Mouse (Mus musculus) forelimb bud, embryonic 11.5 days (tissue): ENCODE results near the gene Apba3.

Experiments
- DNase-seq: peaks from one replicate; pipeline ENCODE4 v3.0.0-alpha.2; 2012; ENCODE audit warnings: low read depth, low spot score

Apba3 gene

GRCm38 (mm10) chr10:81252424-81253419 lies 14.0 kb upstream of the Apba3 start, which contains the start of gene Matk:
Gene Matk, plus strand, starts transcription at chr10:81252935.
- peak; percentile 64 for DNase-seq

GRCm38 (mm10) chr10:81254886-81255285 lies 11.9 kb upstream of the Apba3 start:
- DNase-seq, result no peak

- no peak for DNase-seq
Observed at GRCm38 (mm10) chr10:81257158-81258039, 9.4 kb upstream of the Apba3 start.

- no peak for DNase-seq
Observed at GRCm38 (mm10) chr10:81259225-81259884, 7.4 kb upstream of the Apba3 start.

GRCm38 (mm10) chr10:81261025-81261424 lies 5.7 kb upstream of the Apba3 start:
- DNase-seq, result no peak

- DNase-seq, result no peak
Observed at GRCm38 (mm10) chr10:81265540-81265939, 1.2 kb upstream of the Apba3 start.

GRCm38 (mm10) chr10:81268056-81268455 lies 1.3 kb downstream of the Apba3 start:
- DNase-seq, result peak; percentile 83

- no peak for DNase-seq
Observed at GRCm38 (mm10) chr10:81268643-81269412, 2.1 kb downstream of the Apba3 start.

- DNase-seq, result no peak
Observed at GRCm38 (mm10) chr10:81272356-81272755, 5.6 kb downstream of the Apba3 start.

- no peak for DNase-seq
Observed at GRCm38 (mm10) chr10:81273842-81274241, 7.1 kb downstream of the Apba3 start.

- DNase-seq, result no peak
Observed at GRCm38 (mm10) chr10:81277676-81278075, 10.9 kb downstream of the Apba3 start.

GRCm38 (mm10) chr10:81279496-81279895 lies 12.7 kb downstream of the Apba3 start:
- DNase-seq, result no peak

- DNase-seq, result no peak
Observed at GRCm38 (mm10) chr10:81284189-81284588, 17.4 kb downstream of the Apba3 start.

GRCm38 (mm10) chr10:81284719-81285118 lies 18.0 kb downstream of the Apba3 start:
- DNase-seq, result no peak

GRCm38 (mm10) chr10:81285694-81286450 lies 19.1 kb downstream of the Apba3 start:
- peak; percentile 89 for DNase-seq

GRCm38 (mm10) chr10:81286586-81286985 lies 19.8 kb downstream of the Apba3 start:
- DNase-seq, result no peak

GRCm38 (mm10) chr10:81287513-81288157 lies 20.9 kb downstream of the Apba3 start:
- peak; percentile 39 for DNase-seq

- peak; percentile 49 for DNase-seq
Observed at GRCm38 (mm10) chr10:81288601-81289000, 21.8 kb downstream of the Apba3 start.

- peak; percentile 75 for DNase-seq
Observed at GRCm38 (mm10) chr10:81289278-81289677, 22.5 kb downstream of the Apba3 start.
